Mouse (Mus musculus): ENCODE data around the gene Ogdh. TPM values are rescaled to one million over a fixed set of nuclear protein-coding genes. Genes with fewer than 3 reads are reported as not detected.

The Ogdh gene
- polyA plus RNA-seq, 1 experiment from 2014 or later, result 97.9 TPM

DNA sequence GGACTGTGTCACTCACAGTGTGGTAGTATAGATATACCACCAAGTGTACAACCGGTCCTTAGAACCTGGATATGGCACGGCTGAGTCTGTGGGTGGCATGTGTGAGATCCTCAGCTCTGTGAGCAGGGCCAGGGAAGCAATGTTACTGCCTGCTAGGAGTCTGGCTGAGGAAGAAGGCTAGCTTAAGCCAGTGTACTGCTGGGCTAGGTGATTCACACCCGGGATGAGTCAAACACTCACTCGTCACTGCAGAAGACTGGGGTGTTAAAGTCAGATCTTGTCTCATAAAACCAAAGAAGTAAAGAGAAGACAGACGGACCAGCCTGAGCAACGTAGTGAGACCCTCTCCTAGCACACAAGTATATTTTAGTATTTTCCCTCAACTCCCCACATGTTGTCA, 89.5 kb downstream of the Ogdh start:
- no peak for ATAC-seq (ENCODE audit: low FRiP score)
- Histone ChIP-seq H3K27ac (no peak overlapping the region), H3K9ac (no peak overlapping the region), H3K4me1 (replicated peaks) (no peaks in the 10 kb centered on the region), H3K27me3 (no peaks in the 10 kb centered on the region), H3K36me3 (no peaks in the 10 kb centered on the region), H3K4me3 (no peak overlapping the region), H3K9me3 (no peaks in the 10 kb centered on the region), H3K4me2 (no peak overlapping the region)
- 91% methylated on average over 6 of the region's 6 CpGs for WGBS

- ATAC-seq (ENCODE audit: low FRiP score), result no peak
These were observed 96.8 kb downstream of the Ogdh start for GRCm38 (mm10) chr11:6388126-6388725.

GRCm38 (mm10) chr11:6388726-6389413, 97.4 kb downstream of the Ogdh start, which contains the start of gene Zmiz2:
Zmiz2 (plus strand) TSS chr11:6389074.
- H3K27ac ChIP-seq, result peak within 1 kb of the TSS; percentile 96
- H3K9me3 ChIP-seq, result no peaks in the 10 kb centered on the region
- H3K4me2 ChIP-seq, result peak within 1 kb of the TSS; percentile 82
- peaks cover 31% of the 10 kb centered on the region for H3K4me1 ChIP-seq (replicated peaks)
- peak; percentile 98 for ATAC-seq (ENCODE audit: low FRiP score)
- H3K4me3 ChIP-seq, result peak within 1 kb of the TSS; percentile 98
- H3K36me3 ChIP-seq, result peaks cover 24% of the 10 kb centered on the region
- no peaks in the 10 kb centered on the region for H3K27me3 ChIP-seq
- WGBS, result 10% methylated on average over 35 of the region's 60 CpGs
- H3K9ac ChIP-seq, result peak within 1 kb of the TSS; percentile 99

More at GRCm38 (mm10) chr11:6388126-6388725, 96.8 kb downstream of the Ogdh start:
- H3K4me3 ChIP-seq, result peak overlapping the region; percentile 98; the same call in 1 of the 2 replicates
- H3K27ac ChIP-seq, result peak overlapping the region; percentile 96
- H3K36me3 ChIP-seq, result peaks cover 20% of the 10 kb centered on the region
- peaks cover 28% of the 10 kb centered on the region for H3K4me1 ChIP-seq (replicated peaks)
- 91% methylated on average over 6 of the region's 6 CpGs for WGBS
- no peaks in the 10 kb centered on the region for H3K9me3 ChIP-seq
- peak overlapping the region; percentile 40 for H3K4me2 ChIP-seq
- H3K9ac ChIP-seq, result peak overlapping the region; percentile 99; the same call in 1 of the 2 replicates
- H3K27me3 ChIP-seq, result no peaks in the 10 kb centered on the region

GRCm38 (mm10) chr11:6389483-6389921, 98.1 kb downstream of the Ogdh start:
- H3K36me3 ChIP-seq, result peaks cover 30% of the 10 kb centered on the region
- peak overlapping the region; percentile 99 for H3K9ac ChIP-seq
- peak overlapping the region; percentile 98 for H3K4me3 ChIP-seq
- ATAC-seq (ENCODE audit: low FRiP score), result peak; percentile 45
- WGBS, result under 1% methylated on average over 22 of the region's 43 CpGs
- H3K4me1 ChIP-seq (replicated peaks), result peaks cover 38% of the 10 kb centered on the region
- peak overlapping the region; percentile 82 for H3K4me2 ChIP-seq
- H3K9me3 ChIP-seq, result no peaks in the 10 kb centered on the region
- H3K27ac ChIP-seq, result peak overlapping the region; percentile 96
- no peaks in the 10 kb centered on the region for H3K27me3 ChIP-seq

DNA sequence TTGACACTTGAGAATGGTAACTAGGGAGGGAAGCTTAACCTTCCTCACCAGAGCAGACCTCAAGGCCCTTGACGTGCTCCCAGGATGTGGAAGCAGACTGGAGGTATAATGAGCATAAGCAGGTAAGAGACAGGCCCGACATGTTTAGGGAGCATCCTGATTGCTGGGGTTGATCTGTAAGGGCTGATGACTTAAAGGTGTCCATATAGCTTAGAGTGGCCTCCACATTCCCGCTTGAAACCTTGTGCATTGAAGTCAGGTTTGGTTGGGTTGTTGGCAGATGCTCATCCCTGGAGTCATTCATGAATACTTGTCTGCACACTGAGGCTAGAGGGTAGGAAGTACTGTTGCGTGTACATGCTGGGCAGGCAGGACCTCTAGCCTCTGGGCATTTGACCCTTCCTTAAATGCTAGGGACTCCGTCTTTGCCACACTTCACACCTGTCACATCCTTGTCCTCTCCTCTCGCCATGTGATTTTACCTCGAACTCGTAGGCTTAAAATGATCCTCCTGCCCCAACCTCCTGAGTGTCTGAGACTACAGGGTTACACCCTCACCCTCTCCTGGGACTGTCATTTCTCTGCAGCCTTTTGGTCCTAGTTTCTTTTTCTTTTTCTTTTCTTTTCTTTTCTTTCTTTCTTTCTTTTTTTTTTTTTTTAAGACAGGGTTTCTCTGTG, 99.1 kb downstream of the Ogdh start:
- Histone ChIP-seq H3K36me3 (peaks cover 40% of the 10 kb centered on the region), H3K4me1 (replicated peaks) (peaks cover 45% of the 10 kb centered on the region), H3K9me3 (no peaks in the 10 kb centered on the region), H3K4me2 (peak overlapping the region; percentile 82), H3K27ac (no peak overlapping the region), H3K4me3 (peak overlapping the region; percentile 98), H3K27me3 (no peaks in the 10 kb centered on the region), H3K9ac (peak overlapping the region; percentile 99)
- WGBS, result 81% methylated on average over 8 of the region's 8 CpGs
- ATAC-seq (ENCODE audit: low FRiP score), result no peak

DNA sequence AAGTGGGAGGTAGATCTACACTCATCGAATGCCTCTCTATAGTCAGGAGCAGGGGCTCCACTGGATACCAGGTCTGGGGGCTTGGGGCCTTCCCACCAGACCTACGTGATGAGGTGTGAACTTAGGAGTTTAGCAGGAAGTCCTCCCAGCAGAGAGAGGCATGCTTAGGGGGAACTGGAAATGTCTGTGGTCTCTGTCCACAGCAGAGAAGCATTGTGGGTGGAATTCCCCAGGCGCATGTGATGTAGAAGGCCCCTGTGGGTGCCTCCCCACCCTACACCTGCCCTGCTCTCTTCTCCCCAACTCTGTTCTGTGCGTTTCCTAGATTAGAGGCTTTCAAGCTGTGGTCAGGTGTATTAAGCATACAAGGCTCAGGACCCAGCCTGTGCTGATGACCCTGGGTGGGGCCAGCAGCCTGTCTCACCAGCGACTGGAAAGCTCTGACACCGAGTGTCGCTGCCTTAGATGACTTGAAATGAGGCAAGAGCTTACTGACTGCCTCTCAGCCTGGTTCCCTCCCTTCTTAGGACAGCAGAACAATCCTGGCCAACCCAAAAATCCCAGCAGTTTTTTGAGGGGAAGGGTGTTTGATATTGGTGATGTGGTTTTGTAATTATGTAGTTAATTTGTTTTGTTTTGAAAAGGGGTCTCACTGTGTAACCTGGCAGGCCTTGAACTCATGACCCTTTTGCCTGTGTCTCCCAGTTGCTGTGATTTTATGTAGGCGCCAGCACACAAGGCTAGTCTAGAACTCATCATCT, 100.3 kb downstream of the Ogdh start:
- peaks cover 45% of the 10 kb centered on the region for H3K4me1 ChIP-seq (replicated peaks)
- no peak overlapping the region; the same call in 1 of the 2 replicates for H3K9ac ChIP-seq
- ATAC-seq (ENCODE audit: low FRiP score), result no peak
- peak overlapping the region; percentile 82 for H3K4me2 ChIP-seq
- no peaks in the 10 kb centered on the region for H3K27me3 ChIP-seq
- no peak overlapping the region for H3K27ac ChIP-seq
- H3K4me3 ChIP-seq, result 0 out of 2 replicates have a peak overlapping the region, but pooled peaks have one; percentile 6
- H3K9me3 ChIP-seq, result no peaks in the 10 kb centered on the region
- peaks cover 52% of the 10 kb centered on the region for H3K36me3 ChIP-seq
- 92% methylated on average over 8 of the region's 8 CpGs for WGBS

- Histone ChIP-seq H3K9me3 (no peaks in the 10 kb centered on the region), H3K4me3 (no peak overlapping the region), H3K9ac (no peak overlapping the region), H3K27ac (no peak overlapping the region), H3K4me1 (replicated peaks) (peaks cover 45% of the 10 kb centered on the region), H3K27me3 (no peaks in the 10 kb centered on the region), H3K36me3 (peaks cover 63% of the 10 kb centered on the region), H3K4me2 (no peak overlapping the region)
- 89% methylated on average over 6 of the region's 6 CpGs for WGBS
- no peak for ATAC-seq (ENCODE audit: low FRiP score)
These were observed 101.4 kb downstream of the Ogdh start for GRCm38 (mm10) chr11:6392857-6393256.

DNA sequence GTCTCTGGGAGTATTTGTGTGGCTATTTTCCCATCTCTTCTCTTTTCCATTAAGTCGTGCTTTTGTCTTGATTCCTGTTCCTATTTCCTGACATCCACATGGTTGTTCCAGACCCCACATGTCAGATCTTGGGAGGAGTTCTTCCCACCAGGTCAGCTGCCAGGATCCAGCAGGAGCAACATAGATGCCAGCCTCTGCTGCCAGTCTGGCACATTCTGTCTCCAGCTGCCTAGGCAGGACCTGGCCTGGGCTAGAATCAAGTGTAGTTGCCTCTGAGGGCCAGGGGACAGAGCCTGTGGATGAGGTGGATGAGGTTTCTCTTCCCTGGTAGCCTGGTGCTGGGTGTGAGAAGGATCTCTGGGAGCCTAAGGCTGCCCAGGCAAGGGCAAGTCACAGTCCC, 102.4 kb downstream of the Ogdh start:
- Histone ChIP-seq H3K27ac (no peak overlapping the region), H3K36me3 (peaks cover 74% of the 10 kb centered on the region), H3K9ac (peak overlapping the region; percentile 51; the same call in 1 of the 2 replicates), H3K4me2 (no peak overlapping the region), H3K4me3 (no peak overlapping the region), H3K9me3 (no peaks in the 10 kb centered on the region), H3K4me1 (replicated peaks) (peaks cover 45% of the 10 kb centered on the region), H3K27me3 (no peaks in the 10 kb centered on the region)
- 79% methylated on average over 1 of the region's 1 CpGs for WGBS
- no peak for ATAC-seq (ENCODE audit: low FRiP score)

- Histone ChIP-seq H3K4me2 (no peak overlapping the region), H3K9ac (no peak overlapping the region), H3K36me3 (peaks cover 91% of the 10 kb centered on the region), H3K4me1 (replicated peaks) (peaks cover 39% of the 10 kb centered on the region), H3K9me3 (no peaks in the 10 kb centered on the region), H3K27ac (no peak overlapping the region), H3K27me3 (no peaks in the 10 kb centered on the region), H3K4me3 (no peak overlapping the region)
- 69% methylated on average over 5 of the region's 5 CpGs for WGBS
- no peak for ATAC-seq (ENCODE audit: low FRiP score)
These were observed 104.1 kb downstream of the Ogdh start for GRCm38 (mm10) chr11:6395565-6395964.

GRCm38 (mm10) chr11:6398141-6398540, 106.7 kb downstream of the Ogdh start:
- Histone ChIP-seq H3K4me1 (replicated peaks) (peaks cover 18% of the 10 kb centered on the region), H3K36me3 (peaks cover 97% of the 10 kb centered on the region), H3K9me3 (no peaks in the 10 kb centered on the region), H3K4me2 (no peak overlapping the region), H3K27me3 (no peaks in the 10 kb centered on the region), H3K9ac (no peak overlapping the region), H3K4me3 (no peak overlapping the region), H3K27ac (no peak overlapping the region)
- ATAC-seq (ENCODE audit: low FRiP score), result no peak
- 95% methylated on average over 10 of the region's 10 CpGs for WGBS

DNA sequence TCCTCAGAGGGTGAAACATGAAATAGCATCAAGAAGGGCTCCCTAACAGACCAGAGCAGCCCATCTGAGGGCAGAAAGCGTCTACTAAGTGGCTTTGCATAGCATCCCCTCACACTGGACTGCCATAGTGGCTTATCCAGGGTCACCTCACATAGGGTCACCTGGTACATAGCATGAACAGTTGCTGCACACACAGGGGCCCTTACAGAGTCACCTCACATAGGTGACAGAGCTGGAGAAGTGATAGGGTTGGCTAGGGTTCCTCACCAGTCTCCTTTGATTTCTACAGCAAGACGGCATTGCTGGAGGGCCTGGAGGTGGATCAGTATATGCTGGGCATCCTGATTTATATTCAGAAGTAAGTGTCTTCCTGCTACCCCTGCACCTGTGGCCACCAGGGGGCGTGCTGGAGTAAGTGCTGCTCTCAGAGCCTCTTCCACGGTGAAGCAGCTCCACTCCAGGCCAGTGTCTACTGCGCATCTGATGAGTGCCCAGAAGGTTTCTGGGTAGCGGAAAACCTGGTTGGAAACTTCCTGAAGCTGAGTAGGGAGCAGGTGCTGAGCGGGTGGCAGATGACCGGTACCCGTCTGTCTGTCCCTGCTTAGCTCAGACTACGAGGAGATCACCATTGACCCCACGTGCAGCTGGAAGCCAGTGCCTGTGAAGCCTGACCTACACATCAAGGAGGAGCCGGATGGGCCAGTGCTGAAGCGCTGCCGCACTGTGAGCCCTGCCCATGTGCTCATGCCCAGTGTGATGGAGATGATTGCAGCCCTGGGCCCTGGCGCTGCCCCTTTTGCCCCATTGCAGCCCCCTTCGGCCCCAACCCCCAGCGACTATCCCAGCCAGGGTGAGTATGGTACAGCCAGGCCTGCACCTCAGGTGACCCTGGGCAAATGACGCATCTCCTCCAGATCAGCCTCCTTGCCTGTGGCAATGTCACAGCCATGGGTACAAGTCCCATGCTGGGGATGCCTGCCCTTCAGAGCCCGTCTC, 111.4 kb downstream of the Ogdh start:
- no peak for ATAC-seq (ENCODE audit: low FRiP score)
- Histone ChIP-seq H3K9me3 (no peaks in the 10 kb centered on the region), H3K9ac (no peak overlapping the region), H3K27ac (no peak overlapping the region), H3K4me1 (replicated peaks) (peaks cover 20% of the 10 kb centered on the region), H3K4me3 (no peak overlapping the region), H3K36me3 (peaks cover 89% of the 10 kb centered on the region), H3K27me3 (no peaks in the 10 kb centered on the region), H3K4me2 (no peak overlapping the region)
- WGBS, result 86% methylated on average over 19 of the region's 19 CpGs
